Mouse (Mus musculus) stomach, embryonic 14.5 days (tissue): ENCODE results near the gene Son. TPM values are rescaled to one million over a fixed set of nuclear protein-coding genes. Genes with fewer than 3 reads are reported as not detected.
A peak's percentile ranks its signal among the peaks of the same experiment; 100 is the strongest.
"Not testable (repeated sequence)": the region's sequence is repeated elsewhere in the genome, so short reads cannot be mapped to it uniquely, and the experiment has no call there.

Experiments
- ATAC-seq: fragments of 200-750 bp; cut with Nextera tagmentation; 2 replicates; pipeline ENCODE4 v1.8.0; 2017; ENCODE audit warnings: low read depth, moderate TSS enrichment; ENCODE audit not compliant: insufficient number of reproducible peaks, insufficient read depth, low FRiP score
- H3K27ac ChIP-seq: fragments of 300-500 bp; sonication (generic); 2 replicates; pipeline ENCODE4 v1.5.1; 2014; ENCODE audit warnings: mild to moderate bottlenecking, low read length, moderate library complexity, mixed read lengths
- H3K27me3 ChIP-seq: fragments of 300-500 bp; sonication (generic); 2 replicates; pipeline ENCODE4 v1.6.1; 2014; ENCODE audit warnings: low read length, control low read depth, mixed read lengths; ENCODE audit not compliant: control insufficient read depth, insufficient read depth
- H3K36me3 ChIP-seq: fragments of 300-500 bp; sonication (generic); 2 replicates; pipeline ENCODE4 v1.6.1; 2014; ENCODE audit warnings: mild to moderate bottlenecking, control low read depth, low read length, moderate library complexity, mixed read lengths; ENCODE audit not compliant: control insufficient read depth, insufficient read depth
- H3K4me1 ChIP-seq: fragments of 300-500 bp; sonication (generic); 2 replicates; pipeline ENCODE4 v1.6.1; 2014; ENCODE audit warnings: low read length, control low read depth, mixed read lengths; ENCODE audit not compliant: control insufficient read depth, insufficient read depth
- H3K4me2 ChIP-seq: fragments of 300-500 bp; sonication (generic); replicated peaks from 2 replicates; pipeline ENCODE4 v1.6.1; 2014; ENCODE audit warnings: low read depth, low read length, control low read depth
- H3K4me3 ChIP-seq: fragments of 300-500 bp; sonication (generic); 2 replicates; pipeline ENCODE4 v1.5.1; 2014; ENCODE audit warnings: low read depth, low read length, control low read depth
- H3K9ac ChIP-seq: fragments of 300-500 bp; sonication (generic); replicated peaks from 2 replicates; pipeline ENCODE4 v1.6.1; 2014; ENCODE audit warnings: low read depth, mild to moderate bottlenecking, control low read depth, low read length, moderate library complexity, mixed read lengths
- H3K9me3 ChIP-seq: fragments of 300-500 bp; sonication (generic); 2 replicates; pipeline ENCODE4 v1.6.1; 2016; ENCODE audit warnings: low read depth, low read length, control low read depth; ENCODE audit not compliant: control insufficient read depth
- WGBS: fragments of 180-500 bp; shearing (Covaris S2); extraction: QIAGEN DNeasy Blood & Tissue Kit; methylation state at CpG from one replicate; pipeline ENCODE4 v1.1.7; 2014; 5-methylcytosine and 5-hydroxymethylcytosine counted together
- polyA plus RNA-seq: library from polyadenylated mRNA; unstranded; fragments of >200 nt; fragmentation: Nextera tagmentation; extraction: Ambion mirVana; gene quantifications from 2 replicates; pipeline ENCODE4 v1.2.1, GENCODE M21; 2014

Son gene
- polyA plus RNA-seq, 1 experiment from 2014 or later = 181 TPM

DNA sequence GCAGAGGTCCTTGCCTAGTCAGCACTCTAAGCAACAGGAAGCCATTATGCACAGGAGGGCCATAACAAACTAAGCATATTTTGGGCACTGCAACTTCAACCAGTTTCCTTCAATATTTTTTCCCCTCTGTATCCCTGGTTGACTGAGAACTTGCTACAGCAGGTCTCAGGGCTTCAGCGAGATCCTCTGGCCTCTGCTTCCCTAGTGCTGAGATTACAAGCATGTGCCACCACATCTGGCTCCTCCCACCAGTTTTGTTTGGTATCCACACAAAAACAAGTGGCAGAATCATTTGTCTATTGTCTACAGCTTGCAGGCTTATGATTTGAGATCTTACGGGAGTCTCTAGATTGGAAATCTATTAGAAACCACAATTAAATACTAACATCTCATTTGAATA is 2.4 kb upstream of the Son start:
- H3K36me3 ChIP-seq = peaks cover 22% of the 10 kb centered on the region
- H3K4me2 ChIP-seq = no peak overlapping the region
- no peak overlapping the region for H3K9ac ChIP-seq
- H3K4me1 ChIP-seq = peaks cover 11% of the 10 kb centered on the region; the same call in 1 of the 2 replicates
- WGBS = 80% methylated on average over 2 of the region's 2 CpGs
- H3K9me3 ChIP-seq = no peaks in the 10 kb centered on the region
- ATAC-seq = no peak
- H3K27ac ChIP-seq = no peak overlapping the region
- no peak overlapping the region for H3K4me3 ChIP-seq
- H3K27me3 ChIP-seq = no peaks in the 10 kb centered on the region

DNA sequence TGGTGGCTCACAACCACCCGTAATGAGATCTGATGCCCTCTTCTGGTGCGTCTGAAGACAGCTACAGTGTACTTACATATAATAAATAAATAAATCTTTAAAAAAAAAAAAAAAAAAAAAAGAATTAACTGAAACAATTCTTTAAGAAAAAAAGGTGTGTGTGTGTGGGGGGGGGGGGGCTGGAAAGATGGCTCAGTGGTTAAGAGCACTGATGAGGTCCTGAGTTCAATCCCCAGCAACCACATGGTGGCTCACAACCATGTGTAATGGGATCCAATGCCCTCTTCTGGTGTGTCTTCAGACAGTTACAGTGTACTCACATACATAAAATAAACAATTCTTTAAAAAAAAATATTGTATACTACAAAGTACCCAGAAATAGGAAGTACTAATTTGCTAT is 1.9 kb upstream of the Son start:
- H3K4me3 ChIP-seq, ATAC-seq, H3K9ac ChIP-seq, H3K27ac ChIP-seq, H3K9me3 ChIP-seq, H3K27me3 ChIP-seq: not testable (repeated sequence)
- H3K4me1 ChIP-seq = peaks cover 13% of the 10 kb centered on the region; the same call in 1 of the 2 replicates
- peak overlapping the region; percentile 78; the same call in 1 of the 2 replicates for H3K4me2 ChIP-seq
- H3K36me3 ChIP-seq = peaks cover 18% of the 10 kb centered on the region
- WGBS = no CpG with 5 or more reads among the region's 2 CpGs

- Histone ChIP-seq H3K36me3 (peaks cover 13% of the 10 kb centered on the region), H3K4me1 (peaks cover 13% of the 10 kb centered on the region; the same call in 1 of the 2 replicates), H3K9ac (peak overlapping the region; percentile 23), H3K9me3 (no peaks in the 10 kb centered on the region), H3K27ac (peak overlapping the region; percentile 99; the same call in 1 of the 2 replicates), H3K4me2 (peak overlapping the region; percentile 78), H3K27me3 (no peaks in the 10 kb centered on the region), H3K4me3 (peak overlapping the region; percentile 70)
- 1% methylated on average over 11 of the region's 11 CpGs for whole genome bisulfite sequencing
- ATAC-seq = no peak
Observed at GRCm38 (mm10) chr16:91645995-91646602, 1.2 kb upstream of the Son start.

GRCm38 (mm10) chr16:91646681-91647419 is 456 bp upstream of the Son start, which contains the start of gene Gart:
Gene Gart, minus strand, starts transcription at chr16:91646952.
- under 1% methylated on average over 59 of the region's 59 CpGs for WGBS
- Histone ChIP-seq H3K9ac (peak within 1 kb of the TSS; percentile 89), H3K36me3 (peaks cover 6% of the 10 kb centered on the region), H3K4me3 (peak within 1 kb of the TSS; percentile 70), H3K27me3 (no peaks in the 10 kb centered on the region), H3K4me2 (peak within 1 kb of the TSS; percentile 78), H3K9me3 (no peaks in the 10 kb centered on the region), H3K4me1 (peaks cover 13% of the 10 kb centered on the region; the same call in 1 of the 2 replicates), H3K27ac (peak within 1 kb of the TSS; percentile 99)
- ATAC-seq = peak; percentile 88

GRCm38 (mm10) chr16:91648220-91648550 is 879 bp downstream of the Son start:
- Histone ChIP-seq H3K9me3 (no peaks in the 10 kb centered on the region), H3K9ac (peak overlapping the region; percentile 89), H3K4me3 (peak overlapping the region; percentile 70), H3K36me3 (peaks cover 9% of the 10 kb centered on the region), H3K4me1 (peaks cover 18% of the 10 kb centered on the region; the same call in 1 of the 2 replicates), H3K4me2 (peak overlapping the region; percentile 52), H3K27me3 (no peaks in the 10 kb centered on the region), H3K27ac (peak overlapping the region; percentile 99)
- WGBS = under 1% methylated on average over 25 of the region's 25 CpGs
- ATAC-seq = peak; percentile 53; the same call in 1 of the 2 replicates

GRCm38 (mm10) chr16:91649246-91649645 is 1.9 kb downstream of the Son start:
- peak overlapping the region; percentile 52 for H3K4me2 ChIP-seq
- ATAC-seq = no peak
- H3K4me3 ChIP-seq = peak overlapping the region; percentile 70
- H3K9me3 ChIP-seq = no peaks in the 10 kb centered on the region
- 0 out of 2 replicates have a peak overlapping the region, but pooled peaks have one; percentile 11 for H3K9ac ChIP-seq
- H3K27ac ChIP-seq = no peak overlapping the region
- no peaks in the 10 kb centered on the region for H3K27me3 ChIP-seq
- H3K4me1 ChIP-seq = peaks cover 18% of the 10 kb centered on the region; the same call in 1 of the 2 replicates
- H3K36me3 ChIP-seq = peaks cover 14% of the 10 kb centered on the region
- WGBS = 57% methylated on average over 3 of the region's 3 CpGs

GRCm38 (mm10) chr16:91649781-91650180 is 2.5 kb downstream of the Son start:
- Histone ChIP-seq H3K4me3 (no peak overlapping the region), H3K4me2 (no peak overlapping the region), H3K27ac (no peak overlapping the region), H3K4me1 (peaks cover 12% of the 10 kb centered on the region; the same call in 1 of the 2 replicates), H3K9me3 (no peaks in the 10 kb centered on the region), H3K36me3 (peaks cover 18% of the 10 kb centered on the region), H3K9ac (no peak overlapping the region), H3K27me3 (no peaks in the 10 kb centered on the region)
- ATAC-seq = no peak

DNA sequence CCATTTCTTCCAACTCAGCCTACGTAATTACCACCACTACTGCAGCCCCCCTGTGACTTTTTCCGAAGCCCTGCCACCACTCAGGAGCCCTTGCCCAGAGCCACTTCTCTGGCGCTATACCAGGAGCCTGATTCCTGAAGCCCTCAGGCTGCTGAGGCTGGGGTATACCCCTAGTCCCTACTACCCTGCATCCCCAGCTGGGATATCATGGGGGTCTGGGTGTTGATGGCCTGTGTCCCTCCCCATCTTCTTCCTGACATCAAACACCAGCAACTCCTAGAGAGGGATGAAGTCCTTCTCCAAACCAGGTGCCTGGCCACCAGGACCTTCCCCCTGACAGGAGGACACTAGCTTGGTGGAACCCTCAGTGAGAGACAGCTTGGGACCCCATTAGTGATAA is 4.9 kb downstream of the Son start:
- no peak for ATAC-seq
- H3K4me1 ChIP-seq = peaks cover 10% of the 10 kb centered on the region; the same call in 1 of the 2 replicates
- H3K4me2 ChIP-seq = no peak overlapping the region
- H3K27me3 ChIP-seq = no peaks in the 10 kb centered on the region
- H3K36me3 ChIP-seq = peaks cover 42% of the 10 kb centered on the region
- no peaks in the 10 kb centered on the region for H3K9me3 ChIP-seq
- no peak overlapping the region for H3K4me3 ChIP-seq
- H3K9ac ChIP-seq = no peak overlapping the region
- WGBS = 95% methylated on average over 3 of the region's 3 CpGs
- no peak overlapping the region for H3K27ac ChIP-seq
